Mouse (Mus musculus) olfactory bulb, adult 2 months (tissue): ENCODE results near the gene Mgat5.

Experiments
- CTCF ChIP-seq: fragments of 200-500 bp; IDR thresholded peaks from 2 replicates; pipeline ENCODE4 v1.5.1; 2012; ENCODE audit warnings: low read depth, mild to moderate bottlenecking, low read length, moderate library complexity; ENCODE audit not compliant: insufficient read depth
- POLR2A ChIP-seq: fragments of 200-500 bp; IDR thresholded peaks from 2 replicates; pipeline ENCODE4 v1.6.1; 2012; ENCODE audit warnings: mild to moderate bottlenecking, low read depth, low read length, moderate library complexity; ENCODE audit not compliant: insufficient read depth

GRCm38 (mm10) chr1:127160118-127160760, 44.6 kb upstream of the Mgat5 start:
- TF ChIP-seq POLR2A (no peak), CTCF (no peak)
